Mouse (Mus musculus) adrenal gland, postnatal 25 days (tissue): Measurements from ENCODE around the gene Hsd17b7. TPM values are rescaled to one million over a fixed set of nuclear protein-coding genes. Genes with fewer than 3 reads are reported as not detected.

Experiments used
- DNase-seq: peaks from one replicate; pipeline ENCODE4 v3.0.0; 2021; ENCODE audit warnings: mixed read lengths
- total RNA-seq: library from RNA; stranded (reverse); gene quantifications from 2 replicates; pipeline ENCODE4 v1.2.3, GENCODE M21; 2021

Hsd17b7 gene
- total RNA-seq, 1 experiment from 2014 or later = 136 TPM

- DNase-seq = no peak
Measured at GRCm38 (mm10) chr1:169939345-169939744, 29.7 kb downstream of the Hsd17b7 start.

DNA sequence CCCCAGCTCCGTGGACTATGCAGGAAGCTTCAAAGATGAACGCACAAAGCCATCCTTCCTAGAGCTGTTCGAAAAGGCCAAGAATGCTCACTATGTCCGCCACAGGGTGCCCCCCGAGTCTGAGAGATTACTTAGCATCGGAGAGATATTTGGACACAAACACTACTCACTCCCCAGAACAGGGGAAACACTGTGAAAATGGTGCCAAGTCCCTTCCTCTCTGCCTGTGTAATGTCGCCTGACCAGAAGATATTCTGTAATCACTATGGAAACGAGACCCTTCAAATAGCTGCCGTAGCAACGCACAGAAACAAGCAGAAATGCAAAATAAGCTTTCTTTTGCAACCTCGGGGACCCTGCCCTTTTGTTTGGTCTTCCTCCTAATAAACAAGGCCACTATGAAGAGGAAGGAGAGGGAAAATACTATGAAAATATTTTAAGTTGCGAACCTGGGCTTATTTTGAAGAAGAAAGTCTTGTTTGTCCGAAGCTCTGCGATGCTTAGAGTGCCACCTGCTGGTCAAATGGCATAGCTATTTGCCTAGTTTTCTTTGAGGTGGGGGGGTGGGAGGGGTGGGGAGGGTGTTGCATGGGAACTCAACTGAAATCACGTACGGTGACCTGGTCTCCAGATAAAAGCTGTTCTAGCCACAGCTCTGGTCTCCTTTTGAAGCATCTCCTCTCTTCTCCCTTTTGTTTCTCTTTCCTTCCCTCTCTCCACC lies 34.9 kb downstream of the Hsd17b7 start:
- DNase-seq = peak; percentile 21

GRCm38 (mm10) chr1:169932122-169932746 lies 36.8 kb downstream of the Hsd17b7 start:
- DNase-seq = no peak

DNA sequence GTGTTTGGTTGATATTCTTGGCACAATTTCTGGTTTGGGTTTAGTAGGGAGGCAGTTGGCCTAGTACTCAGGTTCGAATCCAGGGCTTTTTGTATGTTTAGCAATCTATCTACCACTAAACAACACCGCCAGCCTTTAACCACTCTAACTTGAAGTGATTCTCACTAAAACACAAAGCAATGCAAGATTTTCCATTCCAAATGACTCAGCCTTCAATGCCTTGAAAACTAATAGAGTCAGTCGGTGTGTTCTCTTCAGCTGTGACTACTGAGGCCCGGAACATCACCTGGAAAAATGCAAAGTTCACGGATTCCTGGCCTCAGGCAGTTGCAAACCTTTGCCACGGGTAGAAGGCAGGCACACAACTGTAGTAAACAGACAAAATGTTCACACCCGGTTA lies 37.3 kb downstream of the Hsd17b7 start:
- no peak for DNase-seq

GRCm38 (mm10) chr1:169928454-169928971 lies 40.5 kb downstream of the Hsd17b7 start, which contains the start of gene Ccdc190:
Ccdc190 (plus strand) TSS chr1:169928648.
- DNase-seq = peak; percentile 21

GRCm38 (mm10) chr1:169927753-169928369 lies 41.2 kb downstream of the Hsd17b7 start:
- no peak for DNase-seq

GRCm38 (mm10) chr1:169924567-169924966 lies 44.5 kb downstream of the Hsd17b7 start:
- DNase-seq = no peak

GRCm38 (mm10) chr1:169921710-169922211 lies 47.3 kb downstream of the Hsd17b7 start:
- peak; percentile 23 for DNase-seq

- DNase-seq = peak; percentile 76
Measured at GRCm38 (mm10) chr1:169919211-169919610, 49.8 kb downstream of the Hsd17b7 start.

- peak; percentile 57 for DNase-seq
Measured at GRCm38 (mm10) chr1:169917998-169918397, 51.0 kb downstream of the Hsd17b7 start.

GRCm38 (mm10) chr1:169917115-169917796 lies 51.8 kb downstream of the Hsd17b7 start:
- DNase-seq = no peak

DNA sequence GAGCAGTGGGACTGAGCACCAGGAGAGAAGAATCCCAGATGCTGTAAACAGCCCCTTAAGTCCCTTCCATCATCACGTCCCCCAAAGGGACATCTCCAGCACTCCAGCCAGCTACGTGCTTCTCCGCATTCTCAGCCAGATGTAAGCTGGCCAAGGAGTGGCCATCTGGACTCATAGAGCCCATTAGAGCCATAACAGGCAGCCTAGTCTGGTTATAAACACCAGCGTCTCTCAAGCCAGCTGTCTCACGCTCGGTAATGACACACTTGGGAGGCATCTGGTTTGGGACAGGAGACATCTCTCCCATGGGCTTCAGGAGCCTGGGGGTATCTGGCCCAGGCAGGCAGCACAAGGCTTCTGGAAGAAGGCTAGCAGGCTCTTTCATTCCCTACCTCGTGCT lies 52.4 kb downstream of the Hsd17b7 start:
- no peak for DNase-seq

- no peak for DNase-seq
Measured at GRCm38 (mm10) chr1:169911526-169911925, 57.5 kb downstream of the Hsd17b7 start.

GRCm38 (mm10) chr1:169910751-169911150 lies 58.3 kb downstream of the Hsd17b7 start:
- no peak for DNase-seq

GRCm38 (mm10) chr1:169909659-169910058 lies 59.4 kb downstream of the Hsd17b7 start:
- DNase-seq = no peak

DNA sequence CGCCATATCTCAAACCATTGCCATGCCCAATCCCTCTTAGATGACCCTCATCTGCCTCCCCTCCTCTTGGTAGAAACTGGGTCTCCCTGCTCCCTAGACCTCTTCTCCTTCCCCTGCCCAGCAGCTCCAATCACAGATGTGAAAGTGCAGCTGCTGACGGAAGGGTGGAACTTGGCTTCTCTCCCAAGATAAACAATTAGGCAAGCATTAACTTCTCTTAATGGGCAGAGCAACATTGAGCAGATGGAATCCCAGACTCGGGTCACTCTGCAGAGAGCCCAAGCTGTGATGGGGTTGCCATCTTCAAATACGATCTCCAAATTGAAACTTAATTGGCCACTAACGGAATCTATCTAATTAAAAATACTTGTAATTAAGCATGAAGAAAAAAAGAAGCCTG lies 59.9 kb downstream of the Hsd17b7 start:
- DNase-seq = no peak

GRCm38 (mm10) chr1:169900771-169901336 lies 68.2 kb downstream of the Hsd17b7 start:
- DNase-seq = no peak

Other genes starting within 250 kb of the Hsd17b7 start
- gene Rgs4, start 221.6 kb downstream of the Hsd17b7 start, total RNA-seq = 31.3 and 35.4 TPM in 2 replicates
- 0.55 and 0.90 TPM in 2 replicates for gene Ccdc190, start 40.6 kb downstream of the Hsd17b7 start, total RNA-seq
- gene Ddr2, start 141.5 kb upstream of the Hsd17b7 start, total RNA-seq = 11.0 and 13.2 TPM in 2 replicates
- gene Uap1, start 205.7 kb upstream of the Hsd17b7 start, total RNA-seq = 45.6 and 47.1 TPM in 2 replicates
- gene Uhmk1, start 246.2 kb upstream of the Hsd17b7 start, total RNA-seq = 65.0 and 68.4 TPM in 2 replicates